Mouse (Mus musculus): ENCODE data around the gene Dpt. TPM values are rescaled to one million over a fixed set of nuclear protein-coding genes. Genes with fewer than 3 reads are reported as not detected.

The Dpt gene
- total and polyA plus RNA-seq, 3 experiments = not detected

DNA sequence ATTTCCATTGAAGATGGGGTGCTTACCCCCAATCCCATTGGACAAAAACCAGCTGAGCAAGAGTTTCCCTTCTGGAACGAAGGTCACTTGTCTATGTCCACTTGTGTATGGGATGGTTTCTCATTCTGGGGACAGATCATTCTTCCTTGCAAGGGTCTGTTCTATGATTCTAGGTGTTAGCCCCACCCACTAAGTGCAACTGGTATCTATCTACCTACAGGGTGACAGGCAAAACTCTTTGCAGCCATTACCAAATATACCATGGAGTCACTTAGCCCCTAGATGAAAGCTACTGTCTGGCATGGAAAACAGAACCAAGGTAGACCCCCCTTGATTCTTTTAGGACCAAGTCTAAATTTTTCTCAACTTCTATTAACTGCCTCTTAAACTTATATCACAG lies 24.9 kb downstream of the Dpt start:
- Histone ChIP-seq H3K79me2 (replicated peaks; ENCODE audit: control insufficient read depth, extremely low read depth, insufficient read depth, poor library complexity, severe bottlenecking) (no peaks in the 10 kb centered on the region), H3K27ac (ENCODE audit: insufficient read depth, low read depth) (no peak overlapping the region), H3K27me3 (replicated peaks) (no peaks in the 10 kb centered on the region), H3K9ac (ENCODE audit: insufficient read depth, low read depth) (no peak overlapping the region), H3K4me2 (ENCODE audit: insufficient read depth, low read depth, poor library complexity, severe bottlenecking) (no peak overlapping the region), H3K9me3 (replicated peaks; ENCODE audit: low read length) (no peaks in the 10 kb centered on the region), H3K4me3 (replicated peaks in 1 of 3; ENCODE audit: low read depth in 2 of 3, low read length in 2 of 3, poor library complexity in 1 of 3) (no peak overlapping the region), H3K36me3 (replicated peaks in 1 of 2; ENCODE audit: control insufficient read depth in 1 of 2, insufficient read depth in 1 of 2, low read length in 1 of 2) (no peaks in the 10 kb centered on the region), H3K4me1 (ENCODE audit: control insufficient read depth in 1 of 2, insufficient read depth in 2 of 2) (no peaks in the 10 kb centered on the region)
- in situ Hi-C loops (cut with MboI; ENCODE audit: low pct_ligation_motif_present, low pct_unique_long_range_greater_than_20kb, low sequenced_read_pairs) (no loop called here), dilution Hi-C loops (cut with MboI; ENCODE audit: extremely low pct_ligation_motif_present, extremely low pct_unique_long_range_greater_than_20kb, low sequenced_read_pairs) (no loop called here)
- DNase-seq (ENCODE audit: extremely low read depth) = no peak
- TF ChIP-seq E2F4 (IDR thresholded peaks at IDR 0.05; ENCODE audit: insufficient replicate concordance, low read depth, low read length) = no peak
- TF ChIP-seq HCFC1 (IDR thresholded peaks at IDR 0.05; ENCODE audit: low read depth, low read length) = no peak
- TF ChIP-seq EP300 (IDR thresholded peaks at IDR 0.05; ENCODE audit: low read length) = no peak
- TF ChIP-seq BHLHE40 (IDR thresholded peaks at IDR 0.05; ENCODE audit: low read depth, low read length) = no peak
- no peak for TF ChIP-seq NELFE (IDR thresholded peaks at IDR 0.05; ENCODE audit: low read depth, low read length)
- no peak for TF ChIP-seq PAX5 (IDR thresholded peaks at IDR 0.05; ENCODE audit: low read length)
- no peak for TF ChIP-seq CHD2 (IDR thresholded peaks at IDR 0.05; ENCODE audit: low read length)
- no peak for TF ChIP-seq MXI1 (IDR thresholded peaks at IDR 0.05; ENCODE audit: low read depth, low read length)
- TF ChIP-seq JUN (IDR thresholded peaks at IDR 0.05; ENCODE audit: insufficient read depth, low read depth, low read length) = no peak
- no peak for TF ChIP-seq ZMIZ1 (IDR thresholded peaks at IDR 0.05; ENCODE audit: low read depth, low read length)
- TF ChIP-seq USF1 (IDR thresholded peaks at IDR 0.05; ENCODE audit: low read depth, low read length) = no peak
- TF ChIP-seq POLR2A (IDR thresholded peaks at IDR 0.05; ENCODE audit: low read depth, low read length) = no peak
- no peak for TF ChIP-seq RAD21 (IDR thresholded peaks at IDR 0.05; ENCODE audit: low read depth, low read length)

DNA sequence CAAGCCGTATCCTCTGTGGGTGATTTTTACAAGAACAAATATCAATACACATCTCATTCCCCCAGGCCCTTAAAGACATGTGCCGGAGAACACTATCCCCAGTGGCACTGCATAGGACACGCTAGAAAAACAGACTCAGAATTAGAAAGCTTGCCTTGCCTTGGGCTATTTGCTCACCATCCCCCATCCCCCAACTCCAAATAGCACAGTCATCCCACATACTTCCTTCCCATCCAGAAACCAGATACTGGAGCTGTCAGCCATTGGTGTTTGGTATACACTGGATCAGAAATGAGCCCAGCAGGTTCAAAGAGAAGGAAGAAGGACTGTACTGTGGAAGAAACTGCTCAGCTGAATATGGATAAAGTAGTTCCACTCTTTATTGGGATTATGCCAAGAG lies 25.4 kb downstream of the Dpt start:
- Histone ChIP-seq H3K9ac (ENCODE audit: insufficient read depth, low read depth) (no peak overlapping the region), H3K4me1 (ENCODE audit: control insufficient read depth in 1 of 2, insufficient read depth in 2 of 2) (no peaks in the 10 kb centered on the region), H3K36me3 (replicated peaks in 1 of 2; ENCODE audit: control insufficient read depth in 1 of 2, insufficient read depth in 1 of 2, low read length in 1 of 2) (no peaks in the 10 kb centered on the region), H3K27me3 (replicated peaks) (no peaks in the 10 kb centered on the region), H3K4me3 (replicated peaks in 1 of 3; ENCODE audit: low read depth in 2 of 3, low read length in 2 of 3, poor library complexity in 1 of 3) (no peak overlapping the region), H3K27ac (ENCODE audit: insufficient read depth, low read depth) (no peak overlapping the region), H3K9me3 (replicated peaks; ENCODE audit: low read length) (no peaks in the 10 kb centered on the region), H3K4me2 (ENCODE audit: insufficient read depth, low read depth, poor library complexity, severe bottlenecking) (no peak overlapping the region), H3K79me2 (replicated peaks; ENCODE audit: control insufficient read depth, extremely low read depth, insufficient read depth, poor library complexity, severe bottlenecking) (no peaks in the 10 kb centered on the region)
- dilution Hi-C loops (cut with MboI; ENCODE audit: extremely low pct_ligation_motif_present, extremely low pct_unique_long_range_greater_than_20kb, low sequenced_read_pairs) = no loop called here
- TF ChIP-seq NRF1 (IDR thresholded peaks at IDR 0.05; ENCODE audit: low read depth, low read length) (no peak), TCF12 (IDR thresholded peaks at IDR 0.05; ENCODE audit: low read depth, low read length) (no peak)
- in situ Hi-C loops (cut with MboI; ENCODE audit: low pct_ligation_motif_present, low pct_unique_long_range_greater_than_20kb, low sequenced_read_pairs) = no loop called here
- no peak for DNase-seq (ENCODE audit: extremely low read depth)

DNA sequence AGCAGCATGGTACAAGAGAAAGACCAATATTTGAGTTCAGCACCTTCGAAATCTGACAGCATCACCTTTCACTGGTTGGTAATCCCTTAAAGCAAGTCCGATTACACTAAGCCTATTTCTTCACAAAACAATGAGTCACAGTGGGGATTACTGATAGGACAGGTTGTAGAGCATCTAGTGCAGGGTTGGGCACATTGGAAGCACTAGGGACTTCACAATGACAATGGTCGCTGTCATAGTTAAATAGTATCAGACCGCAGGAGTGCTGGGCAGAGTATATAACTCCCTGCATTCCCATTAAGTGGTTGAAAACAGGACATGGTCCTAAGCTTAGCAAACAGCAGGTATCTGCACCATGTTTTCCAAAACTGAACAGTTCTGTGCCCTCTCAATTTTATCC lies 25.8 kb downstream of the Dpt start:
- H3K4me3 ChIP-seq (replicated peaks in 1 of 3; ENCODE audit: low read depth in 2 of 3, low read length in 2 of 3, poor library complexity in 1 of 3) = no peak overlapping the region
- no peaks in the 10 kb centered on the region for H3K9me3 ChIP-seq (replicated peaks; ENCODE audit: low read length)
- DNase-seq (ENCODE audit: extremely low read depth) = no peak
- dilution Hi-C loops (cut with MboI; ENCODE audit: extremely low pct_ligation_motif_present, extremely low pct_unique_long_range_greater_than_20kb, low sequenced_read_pairs) (no loop called here), in situ Hi-C loops (cut with MboI; ENCODE audit: low pct_ligation_motif_present, low pct_unique_long_range_greater_than_20kb, low sequenced_read_pairs) (no loop called here)
- no peaks in the 10 kb centered on the region for H3K27me3 ChIP-seq (replicated peaks)
- H3K9ac ChIP-seq (ENCODE audit: insufficient read depth, low read depth) = no peak overlapping the region
- H3K4me2 ChIP-seq (ENCODE audit: insufficient read depth, low read depth, poor library complexity, severe bottlenecking) = no peak overlapping the region
- H3K36me3 ChIP-seq (replicated peaks in 1 of 2; ENCODE audit: control insufficient read depth in 1 of 2, insufficient read depth in 1 of 2, low read length in 1 of 2) = no peaks in the 10 kb centered on the region
- TF ChIP-seq BHLHE40 (IDR thresholded peaks at IDR 0.05; ENCODE audit: low read depth, low read length) = no peak
- TF ChIP-seq USF2 (conservative IDR thresholded peaks at IDR 0.05; ENCODE audit: low read depth, low read length) = no peak
- TF ChIP-seq GABPA (IDR thresholded peaks at IDR 0.05; ENCODE audit: insufficient replicate concordance, low read depth, low read length) = no peak
- no peak for TF ChIP-seq CHD1 (IDR thresholded peaks at IDR 0.05; ENCODE audit: low read depth, low read length)
- TF ChIP-seq ETS1 (conservative IDR thresholded peaks at IDR 0.05; ENCODE audit: low read depth, low read length) = no peak
- TF ChIP-seq CHD2 (IDR thresholded peaks at IDR 0.05; ENCODE audit: low read length) = no peak
- TF ChIP-seq PAX5 (IDR thresholded peaks at IDR 0.05; ENCODE audit: low read length) = no peak
- no peak for TF ChIP-seq NELFE (IDR thresholded peaks at IDR 0.05; ENCODE audit: low read depth, low read length)
- no peak for TF ChIP-seq NRF1 (IDR thresholded peaks at IDR 0.05; ENCODE audit: low read depth, low read length)
- no peak for TF ChIP-seq POLR2AphosphoS2 (IDR thresholded peaks at IDR 0.05; ENCODE audit: low read depth, low read length)
- TF ChIP-seq MAX (IDR thresholded peaks at IDR 0.05; ENCODE audit: low read length) = no peak
- no peaks in the 10 kb centered on the region for H3K79me2 ChIP-seq (replicated peaks; ENCODE audit: control insufficient read depth, extremely low read depth, insufficient read depth, poor library complexity, severe bottlenecking)
- no peak overlapping the region for H3K27ac ChIP-seq (ENCODE audit: insufficient read depth, low read depth)
- no peaks in the 10 kb centered on the region for H3K4me1 ChIP-seq (ENCODE audit: control insufficient read depth in 1 of 2, insufficient read depth in 2 of 2)

All from CH12.LX (cell line).